Mouse (Mus musculus) erythroblast, embryonic 14.5 days (primary cell): ENCODE results near the gene Agtrap.

Source experiments
- GATA1 ChIP-seq: IDR thresholded peaks from 2 replicates; pipeline ENCODE4 v1.6.1; 2012; ENCODE audit warnings: low read length, inconsistent platforms, mixed read lengths
- TAL1 ChIP-seq: IDR thresholded peaks from 3 replicates; pipeline ENCODE4 v1.6.1; 2012; ENCODE audit warnings: low read length, inconsistent platforms, mixed read lengths

GRCm38 (mm10) chr4:148116657-148117056, 28.8 kb upstream of the Agtrap start:
- TF ChIP-seq TAL1 (no peak), GATA1 (no peak)
